15 mouse cellular contexts compared by ENCODE assay signal in genomic region chr9:14203768-14204416, GRCm38 (mm10).
A peak's percentile ranks its signal among the peaks of the same experiment; 100 is the strongest.
DNase-seq lines count a peak whose midpoint lies in the region; ATAC-seq and TF ChIP-seq lines count a peak whose summit lies in the region.
"Had no signal": no experiment of that assay in that cellular context is flagged by ENCODE, and none has a peak within 500 bp of the region (broad histone marks: within the 10 kb centered on the region; RNA-seq: fewer than 3 reads in every experiment).

No protein-coding gene starts in this region.

- H3K4me3 ChIP-seq in hindbrain, embryonic 10.5 days, result no peak overlapping the region
- no peak overlapping the region for H3K4me3 ChIP-seq in hindbrain, embryonic 13.5 days
- no peak overlapping the region for H3K4me3 ChIP-seq in limb, embryonic 10.5 days
- no peak overlapping the region for H3K4me3 ChIP-seq in forebrain, embryonic 16.5 days (replicated peaks; ENCODE audit: low read length)
- no peak overlapping the region for H3K4me3 ChIP-seq in thymus, adult 2 months (ENCODE audit: control insufficient read depth, insufficient read depth, low read length)
- H3K4me3 ChIP-seq: forebrain, embryonic 10.5 days; intestine, embryonic 15.5 days; megakaryocyte, embryonic 14.5 days; neural tube, embryonic 13.5 days had no signal

- H3K36me3 ChIP-seq in hindbrain, embryonic 10.5 days, result no peaks in the 10 kb centered on the region
- H3K36me3 ChIP-seq in hindbrain, embryonic 13.5 days, result no peaks in the 10 kb centered on the region
- H3K36me3 ChIP-seq in limb, embryonic 10.5 days, result no peaks in the 10 kb centered on the region
- H3K36me3 ChIP-seq in forebrain, embryonic 16.5 days (ENCODE audit: control insufficient read depth, insufficient read depth), result no peaks in the 10 kb centered on the region
- no peaks in the 10 kb centered on the region for H3K36me3 ChIP-seq in thymus, adult 2 months (ENCODE audit: control insufficient read depth, insufficient read depth, low read length)
- H3K36me3 ChIP-seq: forebrain, embryonic 10.5 days; intestine, embryonic 15.5 days; neural tube, embryonic 13.5 days had no signal

- H3K9me3 ChIP-seq in hindbrain, embryonic 10.5 days, result no peaks in the 10 kb centered on the region
- H3K9me3 ChIP-seq in hindbrain, embryonic 13.5 days, result no peaks in the 10 kb centered on the region
- no peaks in the 10 kb centered on the region for H3K9me3 ChIP-seq in limb, embryonic 10.5 days (replicated peaks)
- no peaks in the 10 kb centered on the region for H3K9me3 ChIP-seq in forebrain, embryonic 16.5 days (ENCODE audit: control insufficient read depth, low read length)
- H3K9me3 ChIP-seq: forebrain, embryonic 10.5 days; intestine, embryonic 15.5 days; megakaryocyte, embryonic 14.5 days; neural tube, embryonic 13.5 days had no signal

- no peak for TF ChIP-seq CTCF in thymus, adult 2 months (IDR thresholded peaks at IDR 0.05; ENCODE audit: borderline replicate concordance, control insufficient read depth, extremely low read depth, insufficient read depth, low read length, poor library complexity)

- no peak for TF ChIP-seq POLR2A in thymus, adult 2 months (IDR thresholded peaks at IDR 0.05; ENCODE audit: control insufficient read depth, extremely low read depth, insufficient read depth, low read length, poor library complexity)

- no peaks in the 10 kb centered on the region for H3K27me3 ChIP-seq in hindbrain, embryonic 10.5 days (ENCODE audit: insufficient read depth, poor library complexity, severe bottlenecking)
- no peaks in the 10 kb centered on the region for H3K27me3 ChIP-seq in hindbrain, embryonic 13.5 days
- H3K27me3 ChIP-seq in limb, embryonic 10.5 days (ENCODE audit: low read depth, poor library complexity, severe bottlenecking), result no peaks in the 10 kb centered on the region
- no peaks in the 10 kb centered on the region for H3K27me3 ChIP-seq in forebrain, embryonic 16.5 days (replicated peaks; ENCODE audit: control insufficient read depth, insufficient read depth, low read length)
- H3K27me3 ChIP-seq in thymus, adult 2 months (ENCODE audit: control insufficient read depth, insufficient read depth, low read length), result no peaks in the 10 kb centered on the region
- H3K27me3 ChIP-seq: intestine, embryonic 15.5 days; neural tube, embryonic 13.5 days had no signal

- no peak overlapping the region for H3K27ac ChIP-seq in hindbrain, embryonic 10.5 days
- H3K27ac ChIP-seq in hindbrain, embryonic 13.5 days, result no peak overlapping the region
- H3K27ac ChIP-seq in limb, embryonic 10.5 days, result no peak overlapping the region; the same call in 1 of the 2 replicates
- no peak overlapping the region for H3K27ac ChIP-seq in forebrain, embryonic 16.5 days (ENCODE audit: low read length)
- no peak overlapping the region for H3K27ac ChIP-seq in thymus, adult 2 months (ENCODE audit: control insufficient read depth, insufficient read depth, low read length)
- H3K27ac ChIP-seq: forebrain, embryonic 10.5 days; liver, embryonic 14.5 days had no signal

- 90% methylated on average over 11 of the region's 11 CpGs for WGBS in hindbrain, embryonic 10.5 days
- WGBS in hindbrain, embryonic 13.5 days, result 89% methylated on average over 11 of the region's 11 CpGs
- 86% methylated on average over 11 of the region's 11 CpGs for WGBS in limb, embryonic 10.5 days
- WGBS in forebrain, embryonic 16.5 days, result 86% methylated on average over 11 of the region's 11 CpGs
- WGBS in thymus, adult 2 months, result 77% methylated on average over 11 of the region's 11 CpGs

- no peak overlapping the region for H3K9ac ChIP-seq in hindbrain, embryonic 13.5 days
- H3K9ac ChIP-seq in forebrain, embryonic 16.5 days (replicated peaks; ENCODE audit: low read depth, low read length), result no peak overlapping the region
- H3K9ac ChIP-seq: intestine, embryonic 15.5 days; liver, embryonic 14.5 days; neural tube, embryonic 13.5 days had no signal

- no peak for ATAC-seq in hindbrain, embryonic 13.5 days (ENCODE audit: low FRiP score)
- no peak for ATAC-seq in forebrain, embryonic 16.5 days
- ATAC-seq: intestine, embryonic 15.5 days had no signal

- no peak overlapping the region for H3K4me2 ChIP-seq in hindbrain, embryonic 13.5 days
- no peak overlapping the region for H3K4me2 ChIP-seq in forebrain, embryonic 16.5 days (ENCODE audit: low read length)
- H3K4me2 ChIP-seq: intestine, embryonic 15.5 days; neural tube, embryonic 13.5 days had no signal

- H3K4me1 ChIP-seq in hindbrain, embryonic 10.5 days (replicated peaks), result no peaks in the 10 kb centered on the region
- H3K4me1 ChIP-seq in hindbrain, embryonic 13.5 days (replicated peaks), result 0 out of 2 replicates have a peak, but pooled peaks cover 4% of the 10 kb centered on the region
- H3K4me1 ChIP-seq in limb, embryonic 10.5 days, result peaks cover 23% of the 10 kb centered on the region
- H3K4me1 ChIP-seq in forebrain, embryonic 16.5 days (replicated peaks; ENCODE audit: control insufficient read depth, insufficient read depth, low read length), result no peaks in the 10 kb centered on the region
- peaks cover 14% of the 10 kb centered on the region for H3K4me1 ChIP-seq in thymus, adult 2 months (replicated peaks; ENCODE audit: control insufficient read depth, insufficient read depth, low read length)
- H3K4me1 ChIP-seq: forebrain, embryonic 10.5 days had no signal

- peak; percentile 0 for DNase-seq in hindbrain, embryonic 10.5 days (ENCODE audit: low spot score)
- DNase-seq in 3T3-L1 (ENCODE audit: low read depth, low spot score), result peak; percentile 32
- peak; percentile 73 for DNase-seq in kidney, adult 9 months
- DNase-seq in limb, embryonic 10.5 days (ENCODE audit: low spot score), result peak; percentile 28
- DNase-seq in retina, embryonic 14.5 days (ENCODE audit: low spot score), result no peak
- no peak for DNase-seq in thymus, adult 2 months
- DNase-seq: cerebellum, adult 8-10 months; thymus, postnatal 4 days had no signal

Comparison
In these comparisons a context has a peak if more than half of its experiments do, and no peak if none do; other contexts are left out.
1. DNase-seq: peak in hindbrain, embryonic 10.5 days (single experiment), 3T3-L1 (single experiment), kidney, adult 9 months (single experiment) and limb, embryonic 10.5 days (single experiment); none in retina, embryonic 14.5 days (single experiment) and thymus, adult 2 months (single experiment).